Mouse (Mus musculus) Patski (cell line): ENCODE results near the gene Tmem86b. TPM values are rescaled to one million over a fixed set of nuclear protein-coding genes. Genes with fewer than 3 reads are reported as not detected.
A peak's percentile ranks its signal among the peaks of the same experiment; 100 is the strongest.
"Not testable (repeated sequence)": the region's sequence is repeated elsewhere in the genome, so short reads cannot be mapped to it uniquely, and the experiment has no call there.

Source experiments
- ATAC-seq: fragments of 100-300 bp; one replicate; pipeline ENCODE4 v1.8.0; 2021
- CTCF ChIA-PET: fragments of 350-600 bp; sonication (Branson Sonifier 250); formaldehyde crosslinking; loops from one replicate; lab custom pipeline; 2022; ENCODE audit warnings: inconsistent platforms; lab: Charles Lee
- POLR2A ChIA-PET: fragments of 350-600 bp; sonication (Branson Sonifier 250); formaldehyde crosslinking; loops from one replicate; lab custom pipeline; 2022; ENCODE audit warnings: antibody characterized with exemption, inconsistent platforms; lab: Charles Lee
- DNase-seq: peaks from one replicate; pipeline ENCODE4 v3.0.0-alpha.2; 2011; ENCODE audit warnings: low read depth, low spot score
- H3K27me3 ChIP-seq: fragments of 371-371 bp; one replicate; pipeline ENCODE4 v1.5.1; 2021
- CTCF ChIP-seq: fragments of 100-300 bp; IDR thresholded peaks from one replicate; pipeline ENCODE4 v1.5.1; 2021
- in situ Hi-C: fragments of 300-500 bp; cut with MboI; formaldehyde crosslinking; loops from 3 replicates; pipeline ENCODE4 v1.11.1; 2018; ENCODE audit warnings: low pct_unique_long_range_greater_than_20kb, mixed read lengths
- polyA plus RNA-seq: library from polyadenylated mRNA; unstranded; gene quantifications from one replicate; pipeline ENCODE4 v1.2.3, GENCODE M21; 2021

Tmem86b gene
- polyA plus RNA-seq, 1 experiment from 2014 or later, result 2.6 TPM

DNA sequence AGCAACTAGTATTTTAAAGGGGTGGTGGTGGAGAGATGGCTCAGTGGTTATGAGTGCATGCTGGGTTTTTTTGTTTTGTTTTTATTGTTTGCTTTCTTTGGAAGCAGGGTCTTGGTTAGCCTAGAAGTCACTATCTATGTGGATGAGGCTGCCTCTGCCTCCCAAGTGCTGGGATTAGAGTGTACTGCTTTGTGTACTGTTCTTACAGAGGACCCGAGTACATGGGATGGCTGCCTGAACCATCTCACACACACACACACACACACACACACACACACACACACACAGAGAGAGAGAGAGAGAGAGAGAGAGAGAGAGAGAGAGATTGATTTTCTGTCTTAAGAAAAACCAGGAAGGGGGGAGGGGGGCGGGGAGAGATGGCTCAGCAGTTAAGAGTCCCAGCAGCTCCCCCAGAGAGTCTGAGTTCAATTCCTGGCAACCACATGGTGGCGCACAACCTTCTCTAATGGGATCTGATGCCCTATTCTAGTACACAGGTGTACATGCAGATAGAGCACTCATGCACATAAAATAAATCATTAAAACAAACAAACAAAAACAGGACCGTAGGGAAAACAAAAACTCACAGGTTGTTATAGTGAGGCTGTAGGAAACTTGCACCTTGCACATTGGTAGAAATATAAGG lies 7.6 kb downstream of the Tmem86b start:
- in situ Hi-C loops, result loop anchor here (10.0 kb wide), 1 partner anchor 181 kb away; no protein-coding TSS in a partner anchor
- ChIA-PET CTCF (interaction anchor here (0.6 to 1.2 kb wide), 4 partner anchors 8 to 169 kb away, joined by 3 to 4 read pairs (median 3); partner anchors contain the start of gene Rpl28), POLR2A (interaction anchor here (0.7 kb wide), 1 partner anchor 22 kb away, joined by 3 read pairs; no protein-coding TSS in a partner anchor)
- peak; percentile 56 for TF ChIP-seq CTCF
- ATAC-seq (no peak), DNase-seq (no peak)
- H3K27me3 ChIP-seq, result no peaks in the 10 kb centered on the region

DNA sequence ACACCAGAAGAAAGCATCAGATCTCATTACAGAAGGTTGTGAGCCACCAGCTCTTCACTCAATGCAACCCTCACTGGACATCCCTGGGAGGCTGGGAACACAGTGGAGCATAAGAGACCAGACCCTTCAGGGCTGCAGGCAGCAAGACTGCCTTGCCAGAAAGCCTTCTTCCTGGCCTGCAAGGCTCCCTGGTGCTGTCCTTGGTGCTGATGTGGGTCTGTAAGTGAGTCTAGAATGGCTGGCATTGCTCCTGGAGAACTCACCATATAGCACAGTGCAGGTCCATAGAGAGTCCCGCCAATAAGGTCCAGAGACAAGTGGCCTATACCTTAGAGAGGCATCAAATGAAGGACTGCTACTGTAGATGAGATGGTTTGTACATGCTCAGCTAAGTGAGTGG lies 11.2 kb downstream of the Tmem86b start:
- POLR2A ChIA-PET, result no interaction called here
- peaks cover 5% of the 10 kb centered on the region for H3K27me3 ChIP-seq
- DNase-seq, result peak; percentile 20
- peak; percentile 26 for ATAC-seq
- in situ Hi-C loops, result loop anchor here (10.0 kb wide), 2 partner anchors 55 to 185 kb away; no protein-coding TSS in a partner anchor
- CTCF ChIA-PET, result no interaction called here
- TF ChIP-seq CTCF, result no peak

DNA sequence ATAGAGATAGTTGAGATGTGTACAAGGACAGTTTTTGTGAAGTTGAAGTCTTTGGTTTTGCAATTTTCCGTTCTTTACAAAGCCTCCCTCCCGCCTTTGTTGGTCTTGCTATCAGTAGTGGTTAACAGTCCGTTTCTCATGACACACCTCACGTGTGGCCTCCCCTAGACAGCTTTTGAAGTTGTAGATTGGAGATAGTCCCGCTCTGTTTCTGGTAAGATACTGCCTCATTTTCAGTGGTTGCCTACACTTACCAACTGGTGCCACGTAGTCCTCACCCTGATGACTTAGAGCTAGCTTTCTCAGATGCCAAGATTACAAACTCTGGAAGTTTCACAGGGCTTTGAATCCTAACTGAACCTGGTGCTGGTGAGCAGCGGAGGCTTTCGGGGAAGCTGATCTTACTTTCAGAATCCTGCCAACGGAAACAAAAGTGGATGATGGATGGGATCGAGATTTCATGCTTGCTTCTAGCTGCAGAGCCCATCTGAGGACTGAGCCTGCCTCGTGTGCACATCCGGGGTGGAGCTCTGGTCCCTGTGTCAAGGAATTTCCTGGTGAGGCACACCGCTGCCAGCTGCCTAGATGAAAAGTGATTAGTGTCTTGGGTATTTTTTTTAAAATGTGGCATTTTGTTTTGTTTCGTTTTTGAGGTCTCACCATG lies 17.4 kb downstream of the Tmem86b start:
- POLR2A ChIA-PET, result no interaction called here
- DNase-seq, result no peak

DNA sequence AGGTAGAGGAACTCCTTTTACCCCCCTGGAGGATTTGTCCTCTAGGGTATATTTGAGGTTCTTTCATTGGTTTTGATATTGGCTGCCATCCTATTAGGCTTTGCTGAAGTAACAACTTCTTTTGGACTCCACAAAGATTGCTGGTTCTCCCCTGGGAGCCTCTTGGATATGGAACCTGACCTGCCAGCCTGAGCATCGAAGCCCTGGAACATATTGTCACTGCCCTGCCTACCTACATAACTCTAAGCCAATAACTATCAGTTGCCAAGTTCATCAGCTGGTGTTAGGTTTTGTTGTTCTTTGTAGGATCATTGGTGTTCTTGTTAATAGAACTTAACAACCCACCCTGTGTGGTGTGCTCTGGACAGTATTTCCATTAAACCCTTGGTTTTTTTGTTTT lies 18.3 kb downstream of the Tmem86b start:
- DNase-seq, result no peak
- in situ Hi-C loops, result loop anchor here (10.0 kb wide), 1 partner anchor 48 kb away; no protein-coding TSS in a partner anchor
- TF ChIP-seq CTCF, result no peak
- H3K27me3 ChIP-seq, result peaks cover 27% of the 10 kb centered on the region
- CTCF ChIA-PET, result no interaction called here
- ATAC-seq, result no peak
- POLR2A ChIA-PET, result no interaction called here

More for the DNA sequence above, 17.4 kb downstream of the Tmem86b start:
- peaks cover 27% of the 10 kb centered on the region for H3K27me3 ChIP-seq
- TF ChIP-seq CTCF, result no peak
- CTCF ChIA-PET, result no interaction called here
- ATAC-seq, result no peak
- in situ Hi-C loops, result loop anchor here (10.0 kb wide), 1 partner anchor 49 kb away; no protein-coding TSS in a partner anchor

DNA sequence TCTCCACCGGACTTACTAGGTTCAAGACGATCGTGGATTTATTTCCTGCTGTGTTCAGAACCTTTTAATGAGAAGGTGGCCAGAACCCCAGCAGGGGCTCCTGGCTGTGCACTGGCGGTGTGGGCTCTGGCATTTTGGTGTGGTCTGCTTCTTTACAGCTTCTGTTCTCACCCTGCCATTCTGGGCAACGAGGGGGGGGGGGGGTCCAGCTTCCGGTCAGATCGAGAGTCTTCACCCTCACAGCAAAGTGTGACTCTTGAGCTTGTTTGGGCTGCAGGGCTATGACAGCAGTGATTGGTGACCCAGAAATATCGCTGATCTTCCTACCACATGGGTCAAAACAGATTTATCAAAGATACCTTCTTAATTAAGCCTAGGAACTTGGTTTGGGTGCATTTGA lies 18.8 kb downstream of the Tmem86b start:
- DNase-seq (no peak), ATAC-seq (no peak)
- ChIA-PET CTCF (no interaction called here), POLR2A (no interaction called here)
- H3K27me3 ChIP-seq, result peaks cover 22% of the 10 kb centered on the region
- in situ Hi-C loops, result loop anchor here (10.0 kb wide), 1 partner anchor 48 kb away; no protein-coding TSS in a partner anchor
- no peak for TF ChIP-seq CTCF

DNA sequence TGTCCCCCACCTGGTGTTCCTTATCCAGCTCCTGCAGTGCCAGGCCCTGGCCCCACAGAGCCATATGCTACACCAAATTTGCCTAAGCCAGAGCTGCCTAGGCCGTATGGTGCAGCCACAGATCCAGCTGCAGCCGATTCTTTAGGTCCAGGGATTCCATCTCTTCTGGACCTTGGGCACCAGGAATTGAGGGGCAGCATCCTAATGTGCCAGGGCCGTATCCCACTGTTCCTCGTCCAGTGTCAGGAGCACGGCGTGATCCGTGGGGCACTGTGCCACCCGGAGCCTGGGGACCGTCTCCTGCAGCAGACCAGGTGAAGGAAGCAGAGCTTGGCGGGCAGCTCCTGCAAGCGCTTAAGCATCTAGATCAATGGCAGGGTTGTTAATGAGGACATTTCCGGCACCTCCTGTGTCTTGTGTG lies 19.3 kb downstream of the Tmem86b start:
- DNase-seq (no peak), ATAC-seq (no peak)
- CTCF ChIA-PET, result no interaction called here
- in situ Hi-C loops, result loop anchor here (10.0 kb wide), 1 partner anchor 47 kb away; no protein-coding TSS in a partner anchor
- POLR2A ChIA-PET, result no interaction called here
- no peak for TF ChIP-seq CTCF
- peaks cover 22% of the 10 kb centered on the region for H3K27me3 ChIP-seq

DNA sequence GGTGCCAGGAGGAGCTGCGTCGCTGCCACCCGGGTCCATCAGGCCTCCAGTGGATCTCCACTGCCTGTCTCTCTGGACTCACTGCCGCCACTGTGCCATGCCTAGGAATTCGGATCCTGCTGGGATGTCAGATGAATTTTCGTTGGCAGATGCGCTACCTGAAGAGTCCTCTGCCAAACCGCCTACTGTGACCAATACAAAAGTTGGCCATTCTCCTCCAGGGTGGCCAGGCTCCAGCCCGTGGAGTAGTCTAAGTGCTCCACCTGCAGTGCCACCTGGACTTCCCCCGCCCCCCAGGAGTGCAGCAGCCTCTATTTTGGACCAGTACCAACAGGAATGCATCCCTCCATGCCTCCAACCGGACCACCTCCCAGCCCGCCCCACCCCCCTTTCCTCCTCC lies 19.7 kb downstream of the Tmem86b start:
- DNase-seq (no peak), ATAC-seq (no peak)
- ChIA-PET POLR2A (no interaction called here), CTCF (no interaction called here)
- H3K27me3 ChIP-seq, result peaks cover 22% of the 10 kb centered on the region
- no peak for TF ChIP-seq CTCF
- in situ Hi-C loops, result loop anchor here (10.0 kb wide), 1 partner anchor 47 kb away; no protein-coding TSS in a partner anchor

DNA sequence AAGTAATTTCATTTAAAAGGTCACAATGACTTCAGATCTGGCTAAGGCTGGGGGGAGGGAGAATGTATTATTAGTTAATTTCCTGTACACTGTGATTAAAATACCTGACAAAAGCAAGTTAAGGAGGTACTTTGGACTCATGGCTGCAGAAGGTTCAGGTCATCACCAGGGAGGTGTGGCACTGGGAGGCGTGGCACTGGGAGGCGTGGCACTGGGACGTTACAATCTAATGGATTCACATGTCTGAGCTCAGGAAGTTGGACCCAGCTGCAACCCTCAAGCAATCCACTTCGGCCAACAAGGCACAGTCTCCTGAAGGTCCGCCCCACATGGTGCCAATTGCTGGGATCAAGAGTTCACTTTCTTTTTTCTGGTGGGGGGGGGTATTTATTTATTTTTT lies 23.2 kb downstream of the Tmem86b start:
- in situ Hi-C loops, result no loop called here
- ChIA-PET POLR2A (no interaction called here), CTCF (no interaction called here)
- ATAC-seq (no peak), DNase-seq (no peak)
- peaks cover 15% of the 10 kb centered on the region for H3K27me3 ChIP-seq
- no peak for TF ChIP-seq CTCF

DNA sequence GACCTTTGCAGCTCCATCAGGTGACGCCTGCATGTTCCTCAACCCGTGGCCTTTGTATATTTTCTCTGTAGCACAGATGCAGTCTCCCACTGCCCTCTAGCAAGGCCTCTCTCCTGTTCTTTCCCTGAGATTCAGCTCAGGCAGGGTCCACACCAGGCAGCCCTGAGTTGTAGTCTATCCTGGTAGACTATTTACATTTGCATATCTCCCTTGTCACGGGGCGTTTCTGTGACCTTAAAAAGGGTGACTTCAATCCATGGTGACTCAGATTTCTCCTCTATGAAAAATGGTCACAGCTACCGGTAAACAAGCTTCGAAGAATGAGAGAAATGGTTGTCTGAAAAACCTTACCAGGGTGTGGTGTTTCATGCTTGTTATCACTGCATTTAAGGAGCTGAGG lies 27.3 kb downstream of the Tmem86b start, which contains the start of gene Ptprh:
Gene Ptprh, minus strand, starts transcription at position 169 of the 400 bp plus-strand sequence.
- DNase-seq (no peak), ATAC-seq (no peak)
- TF ChIP-seq CTCF, result no peak
- ChIA-PET POLR2A (no interaction called here), CTCF (no interaction called here)
- in situ Hi-C loops, result no loop called here
- H3K27me3 ChIP-seq, result peaks cover 7% of the 10 kb centered on the region

DNA sequence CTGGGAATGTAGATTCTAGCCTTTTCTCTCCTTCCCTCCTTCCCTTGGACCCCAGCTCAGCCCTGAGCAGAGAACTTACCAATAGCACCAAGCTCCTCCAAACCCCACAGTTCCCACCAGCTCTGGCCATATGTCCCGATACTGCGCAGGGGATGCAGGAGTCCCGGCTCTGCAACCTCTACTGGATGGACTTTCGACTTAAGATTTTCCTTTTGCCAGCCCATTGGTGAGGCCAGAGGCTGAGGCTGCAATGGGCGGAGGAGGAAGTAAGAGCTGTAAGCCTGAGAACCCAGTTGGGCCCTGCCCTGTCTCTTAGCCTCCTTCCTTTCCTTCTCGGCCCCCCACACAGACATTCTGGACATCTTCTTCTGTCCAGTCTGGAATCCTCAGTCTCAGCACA lies 28.3 kb downstream of the Tmem86b start:
- CTCF ChIA-PET, result no interaction called here
- TF ChIP-seq CTCF, result no peak

DNA sequence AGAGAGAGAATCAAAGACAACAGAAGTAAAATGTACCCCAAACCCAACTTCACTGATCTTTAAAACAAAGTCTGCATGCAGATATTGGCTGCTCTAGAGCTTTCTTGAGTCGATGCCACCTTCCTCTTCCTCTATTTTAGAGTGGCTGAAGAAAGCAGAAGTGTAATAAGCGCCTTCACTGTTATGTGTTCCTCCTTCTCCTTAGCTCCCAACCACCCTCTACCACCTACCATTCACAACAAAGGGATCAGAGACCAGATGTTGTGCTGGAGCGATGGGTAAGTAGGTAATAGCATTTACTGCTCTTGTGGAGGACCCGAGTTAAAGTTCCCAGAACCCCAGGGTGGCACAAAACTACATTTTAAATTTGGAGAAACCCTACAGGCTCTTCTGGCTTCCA lies 34.2 kb downstream of the Tmem86b start:
- CTCF ChIA-PET, ATAC-seq, DNase-seq, POLR2A ChIA-PET, in situ Hi-C loops: not testable (repeated sequence)
- peaks cover 11% of the 10 kb centered on the region for H3K27me3 ChIP-seq

More for the DNA sequence above, 28.3 kb downstream of the Tmem86b start:
- peaks cover 11% of the 10 kb centered on the region for H3K27me3 ChIP-seq
- DNase-seq (no peak), ATAC-seq (no peak)
- POLR2A ChIA-PET, result no interaction called here
- in situ Hi-C loops, result no loop called here

DNA sequence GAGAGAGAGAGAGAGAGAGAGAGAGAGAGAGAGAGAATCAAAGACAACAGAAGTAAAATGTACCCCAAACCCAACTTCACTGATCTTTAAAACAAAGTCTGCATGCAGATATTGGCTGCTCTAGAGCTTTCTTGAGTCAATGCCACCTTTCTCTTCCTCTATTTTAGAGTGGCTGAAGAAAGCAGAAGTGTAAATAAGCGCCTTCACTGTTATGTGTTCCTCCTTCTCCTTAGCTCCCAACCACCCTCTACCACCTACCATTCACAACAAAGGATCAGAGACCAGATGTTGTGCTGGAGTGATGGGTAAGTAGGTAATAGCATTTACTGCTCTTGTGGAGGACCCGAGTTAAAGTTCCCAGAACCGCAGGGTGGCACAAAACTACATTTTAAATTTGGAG lies 49.7 kb downstream of the Tmem86b start:
- in situ Hi-C loops, POLR2A ChIA-PET, CTCF ChIA-PET, DNase-seq, ATAC-seq, H3K27me3 ChIP-seq: not testable (repeated sequence)
